Mouse (Mus musculus): ENCODE data around the gene Pigx. TPM values are rescaled to one million over a fixed set of nuclear protein-coding genes. Genes with fewer than 3 reads are reported as not detected.
"Not testable (repeated sequence)": the region's sequence is repeated elsewhere in the genome, so short reads cannot be mapped to it uniquely, and the experiment has no call there.

The Pigx gene
- total and polyA plus RNA-seq, 3 experiments, result 16.7 to 38.5 (median 35.6) TPM

GRCm38 (mm10) chr16:32105698-32106097, 6.2 kb upstream of the Pigx start:
- no peak overlapping the region for H3K4me3 ChIP-seq (ENCODE audit: low read depth, low read length)
- H3K4me1 ChIP-seq (ENCODE audit: insufficient read depth, low read depth, low read length), result peaks cover 1% of the 10 kb centered on the region; the same call in 1 of the 2 replicates
- H3K36me3 ChIP-seq (replicated peaks), result peaks cover 45% of the 10 kb centered on the region
- H3K9me3 ChIP-seq (replicated peaks), result no peaks in the 10 kb centered on the region; the same call in 1 of the 2 replicates
- no peak for ATAC-seq (ENCODE audit: extremely low read depth, insufficient number of reproducible peaks, low FRiP score, poor library complexity, severe bottlenecking)
- DNase-seq (ENCODE audit: low spot score), result no peak
- TF ChIP-seq TAL1 (conservative IDR thresholded peaks at IDR 0.05; ENCODE audit: low read depth, low read length), result no peak
- no peak for TF ChIP-seq CTCF (IDR thresholded peaks at IDR 0.05; ENCODE audit: low read depth, low read length)
- TF ChIP-seq GATA1 (IDR thresholded peaks at IDR 0.05; ENCODE audit: borderline replicate concordance, low read length), result no peak
- no peak for TF ChIP-seq GATA2 (IDR thresholded peaks at IDR 0.05; ENCODE audit: borderline replicate concordance, low read depth, low read length)
- TF ChIP-seq POLR2AphosphoS5 (IDR thresholded peaks at IDR 0.05; ENCODE audit: insufficient replicate concordance, low read depth, low read length), result no peak
- H3K27me3 ChIP-seq (ENCODE audit: insufficient read depth, low read length), result no peaks in the 10 kb centered on the region

GRCm38 (mm10) chr16:32102295-32102694, 2.8 kb upstream of the Pigx start:
- peaks cover 20% of the 10 kb centered on the region for H3K4me1 ChIP-seq (ENCODE audit: insufficient read depth, low read depth, low read length)
- ATAC-seq (ENCODE audit: extremely low read depth, insufficient number of reproducible peaks, low FRiP score, poor library complexity, severe bottlenecking) (no peak), DNase-seq (ENCODE audit: low spot score) (no peak)

GRCm38 (mm10) chr16:32098897-32099637, 473 bp downstream of the Pigx start:
- no peaks in the 10 kb centered on the region for H3K27me3 ChIP-seq (ENCODE audit: insufficient read depth, low read length)
- H3K9me3 ChIP-seq (replicated peaks), result no peaks in the 10 kb centered on the region
- H3K4me1 ChIP-seq (ENCODE audit: insufficient read depth, low read depth, low read length), result peaks cover 20% of the 10 kb centered on the region
- peaks cover 31% of the 10 kb centered on the region for H3K36me3 ChIP-seq (replicated peaks)
- DNase-seq (ENCODE audit: low spot score) (no peak), ATAC-seq (ENCODE audit: extremely low read depth, insufficient number of reproducible peaks, low FRiP score, poor library complexity, severe bottlenecking) (no peak)
- TF ChIP-seq POLR2AphosphoS5 (IDR thresholded peaks at IDR 0.05; ENCODE audit: insufficient replicate concordance, low read depth, low read length) (no peak), TAL1 (conservative IDR thresholded peaks at IDR 0.05; ENCODE audit: low read depth, low read length) (no peak), GATA2 (IDR thresholded peaks at IDR 0.05; ENCODE audit: borderline replicate concordance, low read depth, low read length) (no peak), GATA1 (IDR thresholded peaks at IDR 0.05; ENCODE audit: borderline replicate concordance, low read length) (no peak), CTCF (IDR thresholded peaks at IDR 0.05; ENCODE audit: low read depth, low read length) (no peak)
- H3K4me3 ChIP-seq (ENCODE audit: low read depth, low read length), result peak overlapping the region; percentile 96

More at GRCm38 (mm10) chr16:32102295-32102694, 2.8 kb upstream of the Pigx start:
- Histone ChIP-seq H3K4me3 (ENCODE audit: low read depth, low read length) (no peak overlapping the region), H3K36me3 (replicated peaks) (peaks cover 34% of the 10 kb centered on the region), H3K27me3 (ENCODE audit: insufficient read depth, low read length) (no peaks in the 10 kb centered on the region), H3K9me3 (replicated peaks) (no peaks in the 10 kb centered on the region; the same call in 1 of the 2 replicates)
- TF ChIP-seq CTCF (IDR thresholded peaks at IDR 0.05; ENCODE audit: low read depth, low read length), result no peak
- TF ChIP-seq GATA1 (IDR thresholded peaks at IDR 0.05; ENCODE audit: borderline replicate concordance, low read length), result no peak
- TF ChIP-seq GATA2 (IDR thresholded peaks at IDR 0.05; ENCODE audit: borderline replicate concordance, low read depth, low read length), result no peak
- no peak for TF ChIP-seq POLR2AphosphoS5 (IDR thresholded peaks at IDR 0.05; ENCODE audit: insufficient replicate concordance, low read depth, low read length)
- TF ChIP-seq TAL1 (conservative IDR thresholded peaks at IDR 0.05; ENCODE audit: low read depth, low read length), result no peak

- ATAC-seq (ENCODE audit: extremely low read depth, insufficient number of reproducible peaks, low FRiP score, poor library complexity, severe bottlenecking); H3K9me3 ChIP-seq (replicated peaks); H3K27me3 ChIP-seq (ENCODE audit: insufficient read depth, low read length); H3K4me3 ChIP-seq (ENCODE audit: low read depth, low read length); DNase-seq (ENCODE audit: low spot score): not testable (repeated sequence)
- Histone ChIP-seq H3K4me1 (ENCODE audit: insufficient read depth, low read depth, low read length) (peaks cover 20% of the 10 kb centered on the region), H3K36me3 (replicated peaks) (peaks cover 25% of the 10 kb centered on the region)
These were observed 1.8 kb downstream of the Pigx start for GRCm38 (mm10) chr16:32097757-32098156.

- no peaks in the 10 kb centered on the region for H3K9me3 ChIP-seq (replicated peaks)
- no peak for DNase-seq (ENCODE audit: low spot score)
- ATAC-seq (ENCODE audit: extremely low read depth, insufficient number of reproducible peaks, low FRiP score, poor library complexity, severe bottlenecking), result no peak
- peaks cover 63% of the 10 kb centered on the region for H3K36me3 ChIP-seq (replicated peaks)
- H3K27me3 ChIP-seq (ENCODE audit: insufficient read depth, low read length), result no peaks in the 10 kb centered on the region
- no peaks in the 10 kb centered on the region for H3K4me1 ChIP-seq (ENCODE audit: insufficient read depth, low read depth, low read length)
- no peak for TF ChIP-seq POLR2AphosphoS5 (IDR thresholded peaks at IDR 0.05; ENCODE audit: insufficient replicate concordance, low read depth, low read length)
- TF ChIP-seq GATA1 (IDR thresholded peaks at IDR 0.05; ENCODE audit: borderline replicate concordance, low read length), result no peak
- no peak for TF ChIP-seq TAL1 (conservative IDR thresholded peaks at IDR 0.05; ENCODE audit: low read depth, low read length)
- TF ChIP-seq GATA2 (IDR thresholded peaks at IDR 0.05; ENCODE audit: borderline replicate concordance, low read depth, low read length), result no peak
- TF ChIP-seq CTCF (IDR thresholded peaks at IDR 0.05; ENCODE audit: low read depth, low read length), result no peak
- no peak overlapping the region for H3K4me3 ChIP-seq (ENCODE audit: low read depth, low read length)
These were observed 8.1 kb downstream of the Pigx start for GRCm38 (mm10) chr16:32091466-32091865.

- TF ChIP-seq CTCF (IDR thresholded peaks at IDR 0.05; ENCODE audit: low read depth, low read length) (no peak), POLR2AphosphoS5 (IDR thresholded peaks at IDR 0.05; ENCODE audit: insufficient replicate concordance, low read depth, low read length) (no peak), TAL1 (conservative IDR thresholded peaks at IDR 0.05; ENCODE audit: low read depth, low read length) (no peak), GATA2 (IDR thresholded peaks at IDR 0.05; ENCODE audit: borderline replicate concordance, low read depth, low read length) (no peak), GATA1 (IDR thresholded peaks at IDR 0.05; ENCODE audit: borderline replicate concordance, low read length) (no peak)
- Histone ChIP-seq H3K4me1 (ENCODE audit: insufficient read depth, low read depth, low read length) (no peaks in the 10 kb centered on the region), H3K36me3 (replicated peaks) (peaks cover 72% of the 10 kb centered on the region), H3K4me3 (ENCODE audit: low read depth, low read length) (no peak overlapping the region), H3K27me3 (ENCODE audit: insufficient read depth, low read length) (no peaks in the 10 kb centered on the region), H3K9me3 (replicated peaks) (no peaks in the 10 kb centered on the region)
- DNase-seq (ENCODE audit: low spot score) (no peak), ATAC-seq (ENCODE audit: extremely low read depth, insufficient number of reproducible peaks, low FRiP score, poor library complexity, severe bottlenecking) (no peak)
These were observed 11.7 kb downstream of the Pigx start for GRCm38 (mm10) chr16:32087629-32088443.
